Mouse (Mus musculus): ENCODE measurements around the gene Sgca.

- TF ChIP-seq CTCF (IDR thresholded peaks at IDR 0.05): no peak
- no peak for TF ChIP-seq EP300 (IDR thresholded peaks at IDR 0.05)
Measured at GRCm38 (mm10) chr11:94987341-94987740, 11.2 kb upstream of the Sgca start.
